Mouse (Mus musculus) frontal cortex, postnatal 36 days (tissue): ENCODE results near the gene Fzd7.

ENCODE experiments used
- DNase-seq, 2 experiments: peaks; one replicate each; pipeline ENCODE4 v3.0.0; 2022; ENCODE audit warnings: low spot score in 2 of 2

Gene Fzd7

DNA sequence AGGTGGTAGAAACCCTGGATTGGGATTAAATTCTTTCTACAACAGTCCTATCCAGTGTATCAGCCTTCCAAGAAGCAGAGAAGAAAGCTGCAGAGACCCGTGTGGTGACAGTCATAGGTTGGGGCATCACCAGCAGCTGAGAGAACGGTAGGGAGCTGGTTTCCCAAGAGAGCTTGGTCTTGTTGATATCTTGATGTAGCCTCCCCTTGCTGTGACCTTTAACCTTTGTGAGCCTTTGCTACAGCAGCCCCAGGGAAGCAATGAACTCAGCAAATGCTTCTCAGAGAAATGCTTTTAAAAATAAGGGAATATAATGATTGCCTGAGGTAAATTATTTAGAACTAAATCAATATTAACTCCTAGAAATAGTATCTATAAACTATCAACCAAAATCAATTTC is 20.1 kb downstream of the Fzd7 start:
- DNase-seq, result no peak

DNA sequence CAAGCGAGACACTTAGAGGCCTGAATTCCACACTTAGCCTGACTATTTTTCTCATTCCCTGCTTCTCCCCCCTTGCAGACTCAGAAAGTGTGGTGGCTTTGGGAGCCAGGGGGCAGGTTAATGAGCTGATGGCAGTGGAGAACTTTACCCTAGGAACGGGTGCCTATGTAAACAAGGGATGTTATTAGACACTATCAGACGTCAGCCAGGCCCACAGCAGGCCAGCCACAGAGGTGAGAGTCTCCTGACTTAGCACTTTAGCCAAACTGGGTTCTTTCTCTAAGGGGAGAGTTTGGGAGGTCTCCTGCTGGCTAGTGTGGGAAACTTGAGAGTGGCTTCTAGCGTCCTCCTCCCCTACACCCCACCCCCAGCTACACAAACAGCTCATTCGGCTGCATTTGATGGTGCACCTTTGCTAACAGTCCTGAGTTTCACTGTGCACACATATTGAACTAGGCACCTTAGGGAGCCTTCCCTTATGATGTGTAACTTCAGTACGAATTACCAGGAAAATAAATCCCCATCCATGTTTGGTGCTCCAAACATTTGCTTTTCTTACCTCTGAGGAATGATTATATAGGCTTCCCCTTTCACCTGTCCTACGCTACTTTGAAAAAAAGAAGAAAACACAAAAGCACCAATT is 21.6 kb downstream of the Fzd7 start:
- no peak for DNase-seq

DNA sequence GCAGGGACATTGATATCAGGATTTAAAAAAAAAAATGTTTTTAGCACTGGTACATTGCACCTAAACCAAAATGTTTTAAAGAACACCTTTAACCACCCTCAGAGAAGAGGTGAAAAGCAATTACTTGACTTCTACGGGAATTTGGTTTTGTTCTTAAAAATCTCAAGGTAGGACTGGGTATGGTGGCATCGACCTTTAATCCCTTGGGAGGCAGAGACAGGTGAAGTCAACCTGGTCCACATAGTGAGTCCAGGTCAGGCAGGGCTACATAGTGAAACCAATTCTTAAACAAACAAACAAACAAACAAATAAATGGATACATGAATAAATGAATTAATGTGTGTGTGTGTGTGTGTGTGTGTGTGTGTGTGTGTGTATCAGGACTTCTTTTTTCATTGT is 22.1 kb downstream of the Fzd7 start:
- DNase-seq, result no peak

DNA sequence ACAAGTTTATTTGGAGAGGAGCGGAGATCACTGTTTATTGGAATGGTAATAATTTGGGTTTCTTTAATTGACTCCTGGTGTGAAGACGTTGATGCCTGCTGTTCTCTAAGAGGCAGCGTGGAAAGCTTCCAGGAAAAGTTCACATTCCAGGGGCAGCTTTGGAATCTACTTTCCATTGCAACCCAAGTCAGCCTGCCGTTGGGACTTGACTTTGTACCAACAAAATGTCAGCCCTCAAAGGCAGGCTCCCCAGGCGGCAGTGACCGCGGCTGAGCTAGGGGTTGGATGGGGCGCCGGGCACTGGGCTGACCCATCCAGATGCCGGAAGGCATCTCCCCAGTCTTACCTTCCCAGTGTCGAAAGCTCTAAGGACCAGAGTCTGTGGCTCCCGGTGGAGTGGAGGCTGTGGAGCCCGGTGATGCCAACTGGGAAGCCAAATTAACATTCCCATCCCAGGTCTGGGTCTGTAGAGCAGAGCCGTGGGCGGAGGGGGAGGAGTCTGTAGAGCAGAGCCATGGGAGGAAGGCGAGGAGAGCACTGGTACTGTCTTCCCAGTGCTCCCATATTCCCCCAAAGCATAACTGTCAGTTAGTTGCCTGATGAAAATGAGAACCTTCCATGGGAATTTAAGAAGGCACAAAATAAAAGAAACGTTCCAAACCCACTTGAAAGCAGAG is 26.4 kb downstream of the Fzd7 start:
- DNase-seq, result peak in 1 of 2 experiments; percentile 2

DNA sequence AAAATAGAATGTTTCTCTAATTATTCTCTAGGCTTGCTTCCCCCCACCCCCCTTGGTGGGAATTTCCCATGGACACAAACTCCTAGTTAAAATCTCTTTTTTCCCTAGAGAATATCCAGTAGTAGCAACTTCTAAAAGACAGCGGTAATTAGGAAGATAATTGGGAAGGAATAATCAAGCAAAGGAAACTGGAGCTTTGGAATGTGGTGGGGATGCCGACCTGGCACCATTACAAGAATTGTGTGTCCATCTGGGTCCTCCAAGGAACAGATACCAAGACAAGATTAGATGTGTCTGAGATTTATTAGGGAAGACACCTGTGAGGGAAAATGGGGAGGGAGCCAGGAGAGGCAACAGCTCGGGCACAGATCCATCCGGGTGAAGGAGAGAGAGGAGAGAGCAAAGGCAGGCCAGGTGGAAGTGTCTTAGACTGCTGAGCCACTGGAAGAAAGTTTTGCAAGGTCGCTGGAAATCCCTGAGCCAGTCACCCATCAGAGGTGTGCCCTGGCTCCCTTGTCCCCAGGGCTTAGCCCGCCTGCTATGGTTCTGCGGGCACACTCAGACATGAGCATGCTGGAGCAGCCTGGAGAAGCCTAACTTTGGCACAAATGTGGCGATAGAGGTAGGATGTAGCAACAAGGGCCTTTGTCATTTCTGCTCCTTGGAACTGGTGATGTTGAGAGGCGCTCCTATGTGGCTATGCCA is 29.5 kb downstream of the Fzd7 start:
- DNase-seq, result no peak

DNA sequence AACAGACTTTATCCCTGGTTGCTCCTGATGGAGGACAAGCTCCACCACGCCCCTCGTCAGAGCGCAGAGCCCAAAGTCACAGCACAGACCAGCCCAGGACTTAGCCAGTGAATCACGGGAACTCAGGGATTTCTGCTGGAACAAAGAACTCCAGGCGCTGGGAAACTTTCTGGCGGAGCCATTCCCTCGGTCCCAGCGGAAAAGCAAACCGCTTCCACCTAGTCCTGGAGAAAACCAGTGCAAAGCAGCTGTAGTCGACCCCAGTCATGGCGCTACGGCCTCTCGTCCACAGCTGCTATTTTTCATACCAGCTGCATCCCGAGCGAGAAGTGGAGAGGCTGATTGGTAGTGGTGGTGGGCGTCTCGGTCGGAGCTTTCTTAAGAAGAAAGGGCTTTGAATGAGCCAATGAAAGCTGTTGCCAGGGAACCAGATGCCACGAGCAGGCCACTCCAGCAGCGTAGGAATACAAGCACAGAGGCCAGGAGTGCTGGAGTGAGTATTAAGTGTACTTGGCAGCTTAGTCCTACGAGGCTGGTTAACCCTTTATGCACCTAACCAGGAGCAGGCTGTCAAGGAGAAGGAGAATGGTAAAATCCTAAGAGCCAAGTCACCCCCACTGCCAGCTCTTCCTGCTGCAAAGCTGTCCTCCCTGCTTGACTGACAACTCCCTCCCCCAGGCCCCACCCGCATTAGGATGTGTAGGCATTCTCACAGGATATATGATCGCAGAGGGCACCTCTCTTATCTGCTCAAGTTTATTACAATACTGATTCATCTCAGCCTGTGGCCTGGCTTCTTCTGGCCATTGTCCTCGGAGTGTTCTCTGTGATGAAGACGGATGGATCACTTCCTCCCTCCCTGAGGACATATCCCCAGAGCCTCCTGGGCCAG is 34.0 kb downstream of the Fzd7 start, which contains the start of gene Gm973:
Gene Gm973, plus strand, starts transcription at position 239 of the 892 bp plus-strand sequence.
- DNase-seq, result peak; percentile 46 to 66

DNA sequence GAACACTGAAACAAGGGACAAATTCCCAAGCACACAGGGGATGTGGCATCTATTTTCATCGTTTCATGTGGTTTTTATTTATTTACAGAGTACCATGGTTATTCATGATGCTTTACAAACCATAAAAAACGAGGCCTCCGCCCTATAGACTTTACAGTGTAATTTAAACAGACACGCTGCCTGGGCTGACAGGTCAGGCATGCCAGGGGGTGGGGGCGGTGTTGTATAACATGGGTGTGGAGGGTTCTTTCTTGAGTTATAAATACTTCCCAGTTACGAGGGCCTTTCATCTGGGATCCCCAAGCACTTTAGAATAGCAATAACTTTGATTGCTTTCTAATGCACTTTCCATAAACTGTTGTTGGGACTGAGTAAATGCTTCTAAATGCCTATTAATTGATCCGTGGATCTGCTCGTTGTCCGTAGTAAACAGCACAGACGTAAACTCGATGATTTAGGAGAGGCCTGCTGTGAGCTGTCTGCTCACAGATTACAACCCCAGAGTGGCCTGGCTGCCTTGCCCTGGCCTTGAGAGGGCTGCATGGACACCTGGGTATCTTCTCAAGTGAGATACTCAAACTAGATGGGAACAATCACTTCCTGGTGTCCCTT is 38.1 kb downstream of the Fzd7 start:
- DNase-seq, result no peak

DNA sequence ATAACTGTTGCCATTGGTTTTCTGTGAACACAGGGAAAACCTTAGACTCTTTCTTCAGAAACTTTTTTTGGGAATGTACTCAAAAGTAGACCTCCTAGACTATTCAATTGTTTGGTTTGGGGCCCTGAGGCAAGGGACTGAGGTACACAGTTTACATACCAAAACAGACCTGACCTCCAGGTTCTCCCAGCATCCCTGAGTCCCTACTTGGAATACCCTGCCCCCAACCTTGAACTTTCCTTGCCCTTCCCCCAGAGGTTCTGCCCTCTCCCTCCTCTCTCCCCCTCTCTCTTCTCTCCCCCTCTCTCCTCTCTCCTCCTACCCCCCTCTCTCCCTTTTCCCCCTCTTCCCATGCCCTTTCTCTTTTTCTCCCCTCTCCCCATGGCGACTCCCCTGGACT is 40.2 kb downstream of the Fzd7 start:
- DNase-seq, result no peak

DNA sequence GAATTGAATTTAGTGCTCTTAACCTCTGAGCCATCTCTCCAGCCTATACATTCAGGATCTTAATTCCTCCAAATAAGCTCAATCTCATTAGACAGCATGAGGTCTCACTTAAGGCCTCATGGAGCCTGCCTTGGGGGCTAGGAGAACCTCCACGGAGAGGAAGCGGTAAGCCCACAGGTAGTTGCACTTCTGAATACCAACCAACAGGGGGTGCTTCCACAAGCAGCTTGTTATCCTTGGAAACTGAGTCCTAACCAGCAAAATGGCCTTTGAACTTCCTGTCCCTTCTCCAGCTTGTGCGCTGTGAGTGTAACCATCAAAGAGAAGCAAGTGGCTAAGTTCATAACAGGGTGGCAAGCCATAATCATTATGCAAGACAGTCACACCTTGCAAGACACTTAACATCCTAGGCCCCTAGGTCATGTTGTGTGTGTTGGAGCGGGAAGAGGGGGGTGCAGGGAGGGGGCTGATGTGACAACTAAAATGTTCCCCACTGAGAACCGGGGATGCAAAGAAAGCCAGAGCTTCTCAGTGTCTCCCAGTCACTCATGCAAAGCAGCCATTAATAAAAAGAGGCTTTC is 41.2 kb downstream of the Fzd7 start:
- no peak for DNase-seq

DNA sequence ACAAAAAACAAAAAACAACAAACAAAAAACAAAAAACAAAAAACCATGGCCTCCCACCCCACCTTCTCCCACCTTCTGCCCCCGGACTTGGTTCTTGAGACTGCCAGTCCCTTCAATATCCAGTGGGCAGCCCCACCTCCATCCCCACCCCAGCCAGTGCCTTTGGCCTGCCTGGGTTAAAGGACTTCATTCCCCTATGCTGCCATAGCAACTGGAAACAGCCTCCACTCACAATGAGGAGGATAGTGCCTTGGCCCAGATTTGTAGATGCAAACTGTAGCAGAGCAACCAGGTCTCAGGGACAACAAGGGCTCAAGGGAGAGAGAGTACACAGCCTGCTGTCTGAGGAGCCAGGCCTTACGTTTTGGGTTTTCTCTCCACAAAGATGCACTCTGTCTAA is 41.8 kb downstream of the Fzd7 start:
- DNase-seq, result no peak

DNA sequence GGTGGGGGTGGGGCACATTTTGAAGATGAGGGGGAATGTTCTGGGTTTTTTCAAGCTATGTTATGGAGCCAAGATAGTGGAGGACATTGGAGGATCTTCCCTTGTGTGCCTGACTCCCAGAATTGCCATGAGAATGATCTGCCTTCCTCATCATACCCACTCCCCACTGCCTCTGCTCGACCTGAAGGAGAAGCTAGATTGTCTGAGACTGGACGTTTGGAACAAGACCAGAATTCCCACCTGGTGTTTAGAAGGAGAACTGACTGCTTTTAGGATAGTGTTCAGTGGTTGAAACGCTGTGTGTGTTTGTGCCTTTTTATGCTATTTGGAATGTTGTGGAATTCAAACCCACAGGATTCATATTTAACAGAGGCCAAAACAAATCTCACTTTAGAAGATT is 42.5 kb downstream of the Fzd7 start:
- no peak for DNase-seq

DNA sequence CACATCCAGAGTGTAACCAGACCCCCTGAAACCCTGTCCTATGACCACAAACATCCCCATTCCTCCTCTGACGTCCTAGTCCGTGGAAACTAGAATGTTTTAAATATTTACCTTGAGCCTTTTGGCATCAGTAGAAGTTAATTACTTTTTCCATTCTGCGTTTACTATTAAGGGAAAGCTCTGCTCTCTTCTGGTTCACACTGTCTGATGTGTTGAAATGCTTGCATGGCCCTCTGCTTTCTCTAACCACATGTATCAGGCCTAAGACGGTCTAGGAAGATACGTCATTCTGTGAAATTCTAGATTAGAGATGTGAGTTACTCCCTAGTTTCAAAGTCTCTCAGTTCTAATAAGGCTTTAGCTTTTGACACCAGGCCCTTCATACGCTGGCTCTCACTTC is 45.0 kb downstream of the Fzd7 start:
- no peak for DNase-seq

DNA sequence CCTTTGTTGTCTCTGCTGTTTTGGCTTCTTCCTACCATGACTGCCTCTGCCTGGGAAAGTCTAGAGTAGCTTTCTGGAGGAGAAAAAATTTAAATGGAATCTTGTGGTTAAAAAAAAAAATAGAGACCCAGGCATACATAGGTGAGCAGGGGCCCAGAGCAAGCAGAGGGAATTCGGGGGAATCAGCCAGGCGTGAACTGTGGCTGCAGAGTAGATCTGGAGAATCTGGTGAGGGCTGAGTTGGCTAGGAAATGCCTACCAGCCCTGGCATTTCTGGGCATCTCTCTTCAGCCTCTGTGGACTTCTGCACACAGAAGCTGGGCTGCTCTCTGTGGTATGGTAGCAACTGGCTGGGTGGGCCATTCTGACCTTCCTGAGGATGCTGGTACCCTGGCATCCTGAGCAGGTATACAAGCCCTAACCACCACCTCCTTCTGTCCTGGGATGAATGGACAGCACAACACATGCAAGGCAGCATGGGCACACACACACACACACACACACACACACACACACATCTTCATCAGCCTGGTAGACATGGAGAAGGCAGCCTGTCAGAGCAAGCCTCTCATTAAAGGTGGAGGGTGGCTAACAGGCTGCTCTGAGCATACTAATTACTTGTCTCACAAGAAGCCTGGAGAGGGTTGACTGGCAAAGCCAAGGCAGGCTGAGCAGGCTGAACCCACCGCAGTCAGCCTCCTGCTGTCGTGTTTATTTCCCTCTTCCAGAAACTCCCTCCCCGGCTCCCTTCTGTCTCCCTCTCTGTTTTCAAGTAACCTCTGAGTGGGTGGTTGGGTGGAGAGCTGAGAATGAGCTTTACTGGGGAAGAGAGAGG is 53.0 kb downstream of the Fzd7 start:
- DNase-seq, result peak; percentile 36 to 44
